Mouse (Mus musculus) megakaryocyte, adult 5-6 weeks (primary cell): ENCODE results near the gene Olfr62. TPM values are rescaled to one million over a fixed set of nuclear protein-coding genes. Genes with fewer than 3 reads are reported as not detected.
A peak's percentile ranks its signal among the peaks of the same experiment; 100 is the strongest.

ENCODE experiments used
- ATAC-seq: 2 replicates; pipeline ENCODE4 v1.8.0; 2016; ENCODE audit warnings: mild to moderate bottlenecking, inconsistent platforms; ENCODE audit not compliant: poor library complexity, severe bottlenecking
- total RNA-seq, 2 experiments: library from RNA; stranded (forward) in 1 of 2; stranded (reverse) in 1 of 2; fragments of 153-499, 151-499 nt in 1 of 2; fragments of 221-1000, 200-1000 nt in 1 of 2; gene quantifications; 2 replicates each; pipeline versions ENCODE4 v1.2.3 to v1.2.4; 2015 to 2017

Gene Olfr62
- total RNA-seq (2015) (not detected in 2 replicates), total RNA-seq (2017) (not detected in 2 replicates)

GRCm38 (mm10) chr4:118658652-118659051 lies at the start of gene Olfr62:
Olfr62 (plus strand) TSS chr4:118658952.
- ATAC-seq = no peak

DNA sequence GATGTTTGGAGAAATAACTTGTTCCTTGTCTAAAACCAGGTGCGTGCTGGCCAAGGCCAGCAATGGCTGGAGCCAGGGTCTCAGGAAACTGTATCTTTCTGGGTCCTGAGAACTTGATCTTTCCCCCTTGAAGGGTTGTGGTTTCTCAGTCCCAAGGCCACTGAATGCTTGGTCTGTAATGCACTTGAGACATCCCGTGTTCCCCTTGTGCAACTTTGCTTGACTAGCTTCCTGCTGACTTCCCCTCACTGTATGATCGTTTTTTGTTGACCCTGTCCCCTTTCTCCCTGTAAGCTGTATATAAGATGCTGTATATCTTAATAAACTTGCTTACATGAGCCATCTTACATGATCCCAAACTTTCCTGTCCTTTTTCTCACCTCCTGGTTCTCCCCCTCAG lies 48.9 kb upstream of the Olfr62 start:
- peak; percentile 78 for ATAC-seq

DNA sequence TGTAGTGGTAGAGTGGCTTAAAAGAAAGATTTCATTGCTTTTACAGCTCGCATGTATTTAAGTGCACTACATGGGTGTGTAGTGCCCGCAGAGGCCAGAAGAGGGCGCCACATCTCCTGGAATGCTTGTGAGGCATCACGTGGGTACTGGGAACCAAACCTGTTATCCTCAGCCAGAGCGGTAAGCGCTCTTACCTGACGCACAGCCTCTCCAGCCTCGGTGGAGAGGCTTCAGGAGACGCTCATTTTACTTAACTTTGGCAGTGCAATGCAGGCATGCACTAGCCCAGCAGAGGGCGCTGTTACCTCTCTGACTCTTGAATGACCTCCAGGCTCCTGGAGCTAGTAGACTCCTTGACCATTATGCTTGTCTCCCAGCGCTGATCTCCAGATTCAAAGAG lies 46.1 kb upstream of the Olfr62 start:
- peak; percentile 39 for ATAC-seq

DNA sequence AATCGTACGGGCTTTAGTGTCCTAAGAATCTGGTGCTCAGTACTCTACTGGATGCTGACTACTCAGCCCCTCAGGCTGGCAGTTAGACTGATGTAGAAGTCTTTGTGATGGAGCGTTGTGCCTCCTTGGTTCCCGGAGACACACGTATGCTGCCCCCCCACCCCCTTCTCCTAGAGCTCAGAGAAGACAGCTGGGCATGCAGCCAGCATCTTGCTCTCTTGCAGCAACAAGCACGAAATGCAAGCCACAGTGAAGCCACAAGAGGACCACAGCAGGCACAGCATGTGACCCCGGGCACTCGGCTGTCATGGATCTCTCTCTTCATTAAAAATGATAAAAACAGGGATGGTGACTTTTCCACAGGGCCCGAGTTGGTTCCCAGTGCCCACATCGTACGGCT lies 43.3 kb upstream of the Olfr62 start:
- ATAC-seq = no peak

DNA sequence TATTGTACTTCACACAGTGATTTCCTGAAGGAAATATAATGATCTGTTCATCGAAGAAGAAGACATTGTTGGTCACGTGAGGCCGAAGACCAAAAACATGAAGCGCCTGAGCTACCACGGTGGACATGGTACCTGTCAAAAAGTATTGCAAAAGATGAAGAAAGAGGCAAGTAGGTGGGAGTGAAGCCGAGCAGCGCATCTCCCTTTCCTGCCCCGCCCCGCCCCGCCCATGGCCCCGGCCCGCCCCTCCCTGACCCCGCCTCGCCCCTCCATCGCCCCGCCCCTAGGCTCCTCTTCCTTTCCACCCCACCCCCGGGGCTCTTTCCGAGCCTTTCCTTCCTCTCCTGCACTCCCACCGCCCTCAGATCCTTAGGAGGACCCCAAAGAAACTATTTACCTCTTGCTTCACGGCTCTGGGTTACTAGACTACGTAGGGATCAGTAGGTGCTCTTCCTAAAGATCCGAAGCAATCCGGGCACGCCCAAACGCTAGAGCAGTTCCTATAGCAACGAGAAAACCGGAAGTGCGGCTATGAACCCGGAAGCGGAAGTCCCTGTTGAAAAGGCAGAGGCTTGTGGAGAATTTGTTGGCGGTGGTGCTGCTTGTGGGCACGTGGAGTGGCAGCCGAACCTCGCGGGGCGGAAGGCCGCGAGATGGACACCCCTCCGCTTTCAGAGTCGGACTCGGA lies 38.3 kb upstream of the Olfr62 start, which contains the start of the genes Cfap57 and Ebna1bp2:
TSS of gene Cfap57 (minus strand) at position 499 of the 688 bp plus-strand sequence.
TSS of gene Ebna1bp2 (plus strand) at position 521 of the 688 bp plus-strand sequence.
- ATAC-seq = peak; percentile 97

GRCm38 (mm10) chr4:118620967-118621320 lies 37.8 kb upstream of the Olfr62 start:
- ATAC-seq = peak; percentile 17

DNA sequence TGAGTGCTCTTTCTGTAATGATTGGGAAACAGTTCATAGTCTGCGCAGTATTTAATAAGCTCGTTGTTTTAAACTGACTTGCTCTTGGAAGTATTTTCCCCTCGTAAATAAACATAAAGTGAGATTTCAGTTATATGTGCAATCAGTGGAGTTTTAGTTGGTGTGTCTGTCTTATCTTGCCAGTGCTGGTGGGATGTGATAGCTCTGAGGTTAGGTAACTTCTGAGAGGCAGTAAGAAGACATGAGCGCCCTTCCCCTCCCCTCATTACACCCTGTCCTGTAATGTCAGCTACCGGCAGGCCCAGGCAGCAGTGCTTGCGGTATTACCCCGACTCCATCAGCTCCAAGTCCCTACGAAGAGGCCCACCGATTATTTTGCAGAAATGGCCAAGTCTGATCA lies 37.0 kb upstream of the Olfr62 start:
- no peak for ATAC-seq

DNA sequence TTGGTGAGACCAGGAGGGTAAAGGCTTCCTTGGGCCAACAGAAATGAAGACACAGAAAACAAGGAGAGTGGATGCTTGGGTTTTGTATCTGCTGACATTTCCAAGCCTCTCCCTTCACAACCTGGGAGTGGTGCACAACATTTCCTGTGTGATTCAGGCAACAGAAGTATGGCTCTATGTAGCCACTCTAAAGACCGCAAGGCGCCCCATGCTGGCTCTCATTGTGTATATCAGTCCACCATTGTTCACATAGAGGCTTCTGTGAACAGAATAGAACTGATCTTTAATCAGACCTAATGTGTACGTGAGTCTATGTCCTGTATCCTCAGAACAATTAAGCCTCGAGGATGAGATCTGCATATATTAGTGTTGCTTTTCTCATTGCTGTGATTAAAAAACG lies 28.5 kb upstream of the Olfr62 start:
- no peak for ATAC-seq

GRCm38 (mm10) chr4:118642346-118643190 lies 16.2 kb upstream of the Olfr62 start:
- no peak for ATAC-seq

GRCm38 (mm10) chr4:118645234-118645633 lies 13.5 kb upstream of the Olfr62 start:
- peak; percentile 86 for ATAC-seq

- no peak for ATAC-seq
Observed at GRCm38 (mm10) chr4:118687086-118687485, 28.3 kb downstream of the Olfr62 start.

DNA sequence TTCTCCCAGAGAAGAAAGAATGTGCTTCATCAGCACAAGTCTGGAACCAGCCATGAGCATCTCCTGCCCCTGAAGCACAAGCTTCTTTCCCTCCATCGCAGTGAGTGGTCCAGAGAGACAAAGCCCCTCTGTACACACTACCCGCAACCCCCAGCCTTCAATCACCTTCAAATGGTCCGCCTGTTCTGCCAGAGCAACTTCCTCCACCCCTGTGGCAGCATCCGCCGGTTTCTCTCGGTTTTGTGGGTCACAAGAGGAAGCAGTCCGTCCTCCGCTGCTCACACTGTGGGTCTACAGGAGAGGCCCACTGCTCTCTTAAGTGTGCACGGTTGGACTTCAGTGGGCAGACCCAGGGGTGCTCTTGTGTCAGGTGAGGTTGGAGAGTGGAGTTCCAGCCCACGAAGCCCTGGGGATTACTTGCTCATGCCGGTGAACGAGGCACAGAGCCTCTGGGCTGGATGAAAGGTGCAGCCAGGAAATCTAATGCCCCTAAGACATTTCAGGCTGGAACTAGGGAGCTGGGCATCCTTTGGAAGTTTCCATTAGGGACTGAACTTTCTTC lies 33.7 kb downstream of the Olfr62 start, which contains the start of gene Olfr1342:
TSS of gene Olfr1342 (minus strand) at position 345 of the 562 bp plus-strand sequence.
- no peak for ATAC-seq

GRCm38 (mm10) chr4:118693812-118694211 lies 35.1 kb downstream of the Olfr62 start:
- no peak for ATAC-seq

- ATAC-seq = no peak
Observed at GRCm38 (mm10) chr4:118703223-118703622, 44.5 kb downstream of the Olfr62 start, which contains the start of gene Olfr1341. Olfr1341 (plus strand) TSS chr4:118703523.

DNA sequence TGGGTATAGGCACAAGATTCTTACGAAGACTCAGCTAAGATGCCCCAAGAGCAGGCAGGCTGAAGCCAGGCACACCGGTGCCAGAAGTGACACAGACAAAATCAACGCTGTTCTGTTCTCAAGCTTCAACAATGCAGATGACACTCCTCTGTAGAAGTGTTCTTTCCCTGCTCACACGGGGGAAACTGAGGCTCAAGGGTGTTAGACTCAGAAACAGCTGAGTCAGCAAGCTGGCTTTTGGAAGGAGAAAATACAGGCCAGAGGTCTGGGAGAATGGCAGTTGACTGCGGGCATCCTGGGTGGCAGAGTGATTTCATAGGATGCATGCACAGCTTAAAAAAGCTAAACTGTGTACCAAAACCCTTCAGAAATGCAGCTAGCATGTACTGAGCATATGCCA lies 49.3 kb downstream of the Olfr62 start:
- ATAC-seq = no peak

DNA sequence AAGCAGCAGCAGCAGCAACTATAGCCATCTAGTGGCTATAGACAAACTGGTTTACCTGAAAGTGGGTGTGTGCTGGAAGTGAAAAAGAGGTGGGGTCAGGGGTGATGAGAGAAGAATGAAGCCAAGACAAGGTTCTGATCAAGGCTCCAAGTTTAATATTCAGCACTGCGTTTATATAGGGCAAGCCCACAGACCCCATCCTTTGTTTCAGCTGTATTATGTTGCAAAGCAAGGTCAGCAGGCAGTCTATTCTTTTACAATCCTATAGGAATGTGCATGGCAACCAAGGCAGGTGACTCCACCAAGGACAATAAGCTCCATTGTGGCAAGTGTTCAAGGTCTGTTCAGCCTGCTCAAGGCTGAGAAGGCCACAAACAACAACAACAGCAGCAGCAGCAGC lies 52.9 kb downstream of the Olfr62 start:
- no peak for ATAC-seq

Other genes starting within 250 kb of the Olfr62 start
- gene Szt2, start 249.7 kb upstream of the Olfr62 start, total RNA-seq (2015) = 11.2 and 13.6 TPM in 2 replicates
- 4.1 and 5.5 TPM in 2 replicates for gene Szt2, start 249.7 kb upstream of the Olfr62 start, total RNA-seq (2017)
- gene Med8, start 249.6 kb upstream of the Olfr62 start, total RNA-seq (2015) = 76.9 and 102 TPM in 2 replicates
- 82.0 and 106 TPM in 2 replicates for gene Med8, start 249.6 kb upstream of the Olfr62 start, total RNA-seq (2017)
- gene Elovl1, start 230.9 kb upstream of the Olfr62 start, total RNA-seq (2015) = 88.6 and 93.9 TPM in 2 replicates
- gene Elovl1, start 230.9 kb upstream of the Olfr62 start, total RNA-seq (2017) = 67.1 and 76.1 TPM in 2 replicates
- 47.3 and 47.8 TPM in 2 replicates for gene Cdc20, start 221.6 kb upstream of the Olfr62 start, total RNA-seq (2015)
- gene Cdc20, start 221.6 kb upstream of the Olfr62 start, total RNA-seq (2017) = 81.0 and 83.9 TPM in 2 replicates
- gene Mpl, start 201.4 kb upstream of the Olfr62 start, total RNA-seq (2015) = 0.36 TPM in 1 of 2 replicates, not detected in the other
- not detected in 2 replicates for gene Mpl, start 201.4 kb upstream of the Olfr62 start, total RNA-seq (2017)
- gene Tie1, start 168.9 kb upstream of the Olfr62 start, total RNA-seq (2015) = 0.27 and 0.34 TPM in 2 replicates
- gene Tie1, start 168.9 kb upstream of the Olfr62 start, total RNA-seq (2017) = 0.16 and 0.26 TPM in 2 replicates
- gene 2610528J11Rik, start 132.0 kb upstream of the Olfr62 start, total RNA-seq (2015) = not detected in 2 replicates
- not detected in 2 replicates for gene 2610528J11Rik, start 132.0 kb upstream of the Olfr62 start, total RNA-seq (2017)
- gene Tmem125, start 114.9 kb upstream of the Olfr62 start, total RNA-seq (2015) = 0.18 TPM in 1 of 2 replicates, not detected in the other
- not detected in 2 replicates for gene Tmem125, start 114.9 kb upstream of the Olfr62 start, total RNA-seq (2017)
- not detected in 2 replicates for gene Cfap57, start 38.2 kb upstream of the Olfr62 start, total RNA-seq (2015)
- 0.16 and 0.18 TPM in 2 replicates for gene Cfap57, start 38.2 kb upstream of the Olfr62 start, total RNA-seq (2017)
- 54.9 and 61.9 TPM in 2 replicates for gene Ebna1bp2, start 38.2 kb upstream of the Olfr62 start, total RNA-seq (2015)
- gene Ebna1bp2, start 38.2 kb upstream of the Olfr62 start, total RNA-seq (2017) = 46.8 and 63.7 TPM in 2 replicates
- gene Olfr1342, start 33.8 kb downstream of the Olfr62 start, total RNA-seq (2015) = not detected in 2 replicates
- gene Olfr1342, start 33.8 kb downstream of the Olfr62 start, total RNA-seq (2017) = not detected in 2 replicates
- not detected in 2 replicates for gene Olfr1341, start 44.6 kb downstream of the Olfr62 start, total RNA-seq (2015)
- gene Olfr1341, start 44.6 kb downstream of the Olfr62 start, total RNA-seq (2017) = not detected in 2 replicates
- gene Olfr1340, start 61.2 kb downstream of the Olfr62 start, total RNA-seq (2015) = not detected in 2 replicates
- gene Olfr1340, start 61.2 kb downstream of the Olfr62 start, total RNA-seq (2017) = not detected in 2 replicates
- gene Olfr1339, start 73.2 kb downstream of the Olfr62 start, total RNA-seq (2015) = not detected in 2 replicates
- not detected in 2 replicates for gene Olfr1339, start 73.2 kb downstream of the Olfr62 start, total RNA-seq (2017)
- gene Olfr1338, start 99.8 kb downstream of the Olfr62 start, total RNA-seq (2015) = not detected in 2 replicates
- gene Olfr1338, start 99.8 kb downstream of the Olfr62 start, total RNA-seq (2017) = not detected in 2 replicates
- not detected in 2 replicates for gene Olfr1337, start 123.6 kb downstream of the Olfr62 start, total RNA-seq (2015)
- not detected in 2 replicates for gene Olfr1337, start 123.6 kb downstream of the Olfr62 start, total RNA-seq (2017)
- not detected in 2 replicates for gene Olfr1335, start 151.0 kb downstream of the Olfr62 start, total RNA-seq (2015)
- gene Olfr1335, start 151.0 kb downstream of the Olfr62 start, total RNA-seq (2017) = not detected in 2 replicates
- not detected in 2 replicates for gene Olfr1333, start 177.3 kb downstream of the Olfr62 start, total RNA-seq (2015)
- gene Olfr1333, start 177.3 kb downstream of the Olfr62 start, total RNA-seq (2017) = not detected in 2 replicates
- gene Olfr1331, start 205.7 kb downstream of the Olfr62 start, total RNA-seq (2015) = not detected in 2 replicates
- gene Olfr1331, start 205.7 kb downstream of the Olfr62 start, total RNA-seq (2017) = not detected in 2 replicates
- not detected in 2 replicates for gene Olfr1330, start 229.6 kb downstream of the Olfr62 start, total RNA-seq (2015)
- gene Olfr1330, start 229.6 kb downstream of the Olfr62 start, total RNA-seq (2017) = not detected in 2 replicates